Mouse (Mus musculus) G1E (cell line): ENCODE data around the gene Nfat5. TPM values are rescaled to one million over a fixed set of nuclear protein-coding genes. Genes with fewer than 3 reads are reported as not detected.
A peak's percentile ranks its signal among the peaks of the same experiment; 100 is the strongest.

Experiments
- ATAC-seq: 2 replicates; pipeline ENCODE4 v1.8.0; 2016; ENCODE audit warnings: mild to moderate bottlenecking; ENCODE audit not compliant: insufficient number of reproducible peaks, poor library complexity, low FRiP score, severe bottlenecking; ENCODE audit errors: extremely low read depth
- DNase-seq: peaks from one replicate; pipeline ENCODE4 v3.0.0; 2012; ENCODE audit warnings: low spot score
- H3K27me3 ChIP-seq: 2 replicates; pipeline ENCODE4 v1.6.1; 2012; ENCODE audit warnings: mild to moderate bottlenecking, low read length, inconsistent platforms; ENCODE audit not compliant: insufficient read depth
- H3K36me3 ChIP-seq: replicated peaks from 2 replicates; pipeline ENCODE3; 2012; ENCODE audit warnings: mild to moderate bottlenecking, inconsistent platforms
- H3K4me1 ChIP-seq: 2 replicates; pipeline ENCODE4 v1.6.1; 2012; ENCODE audit warnings: low read depth, low read length, inconsistent platforms, mixed read lengths; ENCODE audit not compliant: insufficient read depth
- H3K4me3 ChIP-seq: 2 replicates; pipeline ENCODE4 v1.5.1; 2012; ENCODE audit warnings: low read depth, mild to moderate bottlenecking, inconsistent platforms, low read length, moderate library complexity, mixed read lengths
- H3K9me3 ChIP-seq: replicated peaks from 2 replicates; pipeline ENCODE4 v1.6.1; 2012; ENCODE audit warnings: inconsistent platforms
- CTCF ChIP-seq: IDR thresholded peaks from 2 replicates; pipeline ENCODE4 v1.5.1; 2012; ENCODE audit warnings: low read depth, low read length, inconsistent platforms, mixed read lengths
- GATA1 ChIP-seq: IDR thresholded peaks from 2 replicates; pipeline ENCODE4 v1.6.1; 2012; ENCODE audit warnings: borderline replicate concordance, low read length, inconsistent platforms, mixed read lengths
- GATA2 ChIP-seq: IDR thresholded peaks from 2 replicates; pipeline ENCODE4 v1.6.1; 2012; ENCODE audit warnings: low read depth, low read length, inconsistent platforms, borderline replicate concordance
- POLR2AphosphoS5 ChIP-seq: IDR thresholded peaks from 2 replicates; pipeline ENCODE4 v1.6.1; 2012; ENCODE audit warnings: low read depth, low read length, inconsistent platforms; ENCODE audit not compliant: insufficient replicate concordance
- TAL1 ChIP-seq: conservative IDR thresholded peaks from 2 replicates; pipeline ENCODE4 v1.6.1; 2012; ENCODE audit warnings: low read depth, low read length, inconsistent platforms, mixed read lengths
- polyA plus RNA-seq: library from polyadenylated mRNA; stranded (reverse); fragments of >175 nt; gene quantifications from 2 replicates; pipeline ENCODE4 v1.2.3, GENCODE M21; 2012
- total RNA-seq, 2 experiments: library from RNA; stranded (forward) in 1 of 2; stranded (reverse) in 1 of 2; fragments of 200-1000 nt in 1 of 2; fragments of >200 nt in 1 of 2; fragmentation: Nextera tagmentation in 1 of 2; gene quantifications; 2 replicates each; pipeline ENCODE4 v1.2.3; 2014 to 2017

Nfat5 gene
- total and polyA plus RNA-seq, 3 experiments = 1.4 to 53.6 (median 24.4) TPM

DNA sequence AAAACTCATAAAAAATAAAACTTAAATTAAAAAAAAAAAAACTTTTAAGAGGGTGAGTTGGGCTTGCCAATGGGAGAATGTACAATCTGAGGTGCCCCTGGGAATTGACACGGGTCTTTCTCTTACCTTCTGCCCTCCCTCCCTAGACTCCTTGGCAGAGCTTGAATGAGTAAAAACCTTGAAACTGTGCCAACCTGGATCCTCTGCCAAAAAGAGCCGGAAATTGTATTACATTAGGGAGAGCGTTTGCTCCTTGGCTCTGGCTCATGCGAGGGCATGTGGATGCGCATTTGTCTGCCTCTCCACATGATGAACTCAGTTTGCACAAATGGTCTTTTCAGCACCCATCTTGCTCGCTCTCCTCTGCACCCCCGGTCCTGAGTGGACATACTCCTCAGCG, 96.3 kb downstream of the Nfat5 start:
- no peak for ATAC-seq
- TF ChIP-seq POLR2AphosphoS5 = no peak
- no peak for TF ChIP-seq GATA1
- no peak for TF ChIP-seq TAL1
- TF ChIP-seq CTCF = no peak
- no peak for TF ChIP-seq GATA2
- DNase-seq = no peak
- Histone ChIP-seq H3K9me3 (no peaks in the 10 kb centered on the region), H3K4me3 (no peak overlapping the region), H3K4me1 (peaks cover 42% of the 10 kb centered on the region), H3K36me3 (peaks cover 19% of the 10 kb centered on the region), H3K27me3 (peaks cover 2% of the 10 kb centered on the region; the same call in 1 of the 2 replicates)

DNA sequence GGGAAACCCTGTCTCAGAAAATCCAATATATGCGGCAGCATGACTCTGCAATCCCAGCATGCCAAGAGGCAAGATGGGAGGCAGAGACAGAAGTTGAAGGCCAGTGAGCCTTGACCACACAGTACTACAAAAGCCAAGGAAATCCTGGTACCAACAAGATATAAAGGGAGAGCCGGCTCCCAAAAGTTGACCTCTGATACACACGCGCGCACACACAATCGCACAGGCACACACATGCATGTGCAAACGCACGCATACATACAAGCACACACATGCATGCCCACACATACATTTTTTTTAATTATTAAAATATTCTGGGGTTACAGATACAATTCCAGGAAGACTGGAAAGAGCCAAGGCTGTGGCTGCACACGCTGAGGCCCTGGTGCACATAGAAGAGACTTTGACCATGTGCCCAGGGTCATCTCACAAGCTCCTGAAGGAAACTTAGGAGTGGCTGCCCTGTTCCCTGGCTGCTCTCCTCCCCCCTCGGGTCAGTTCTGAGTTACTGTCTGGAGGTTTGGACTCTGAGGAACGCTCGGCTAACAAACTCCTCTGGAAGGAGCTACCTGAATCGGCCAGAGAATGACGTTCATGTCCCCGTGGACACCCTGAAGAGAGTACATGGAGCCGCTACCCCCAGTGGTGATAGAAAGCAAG, 97.3 kb downstream of the Nfat5 start:
- H3K27me3 ChIP-seq = no peaks in the 10 kb centered on the region
- peaks cover 19% of the 10 kb centered on the region for H3K36me3 ChIP-seq
- no peak for TF ChIP-seq POLR2AphosphoS5
- peak overlapping the region; percentile 23; the same call in 1 of the 2 replicates for H3K4me3 ChIP-seq
- DNase-seq (no peak), ATAC-seq (no peak; the same call in 1 of the 2 replicates)
- peaks cover 34% of the 10 kb centered on the region for H3K4me1 ChIP-seq
- no peaks in the 10 kb centered on the region for H3K9me3 ChIP-seq

DNA sequence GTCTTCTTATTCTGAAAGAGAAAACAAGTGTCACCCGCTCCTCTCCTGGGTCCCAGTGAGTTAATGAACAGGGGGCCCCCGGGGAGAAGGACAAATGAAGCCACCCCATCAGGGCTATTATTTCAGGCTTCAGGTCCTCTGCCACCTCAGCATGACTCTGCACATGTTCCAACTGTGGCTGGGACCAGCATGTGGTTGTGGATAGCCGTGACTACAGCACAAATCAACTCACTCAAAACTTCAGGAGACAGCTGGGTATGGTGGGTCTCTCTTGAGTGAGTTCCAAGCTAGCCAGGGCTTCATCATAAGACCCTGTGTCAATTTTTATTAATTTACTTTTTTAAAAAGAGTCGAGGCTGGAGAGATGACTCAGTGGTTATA, 97.9 kb downstream of the Nfat5 start:
- Histone ChIP-seq H3K27me3 (no peaks in the 10 kb centered on the region), H3K36me3 (peaks cover 21% of the 10 kb centered on the region), H3K4me3 (peak overlapping the region; percentile 23; the same call in 1 of the 2 replicates), H3K4me1 (peaks cover 30% of the 10 kb centered on the region), H3K9me3 (no peaks in the 10 kb centered on the region)
- DNase-seq (peak; percentile 35), ATAC-seq (peak; percentile 64)
- TF ChIP-seq POLR2AphosphoS5 = no peak
- TF ChIP-seq GATA1 = no peak
- no peak for TF ChIP-seq TAL1
- no peak for TF ChIP-seq GATA2
- TF ChIP-seq CTCF = no peak

DNA sequence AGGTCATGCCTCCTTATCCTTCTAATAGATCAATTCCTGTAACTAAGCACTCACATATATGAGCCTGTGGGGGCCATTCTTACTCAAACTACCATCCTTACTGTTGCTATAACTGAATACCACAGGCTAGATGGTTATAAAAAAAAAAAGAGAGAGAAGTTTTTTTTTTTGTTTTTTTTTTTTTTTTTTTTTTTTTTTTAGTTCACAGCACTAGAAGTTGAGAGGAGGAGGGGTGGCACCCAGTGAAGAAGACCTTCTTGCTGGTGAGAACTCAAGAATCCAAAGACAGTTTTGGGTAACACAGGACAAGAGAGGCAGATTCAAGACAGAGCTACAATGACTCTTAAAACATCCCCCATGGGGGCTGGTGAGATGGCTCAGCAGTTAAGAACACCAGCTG, 102.1 kb downstream of the Nfat5 start:
- Histone ChIP-seq H3K36me3 (peaks cover 12% of the 10 kb centered on the region), H3K4me3 (no peak overlapping the region), H3K4me1 (peaks cover 32% of the 10 kb centered on the region), H3K9me3 (no peaks in the 10 kb centered on the region), H3K27me3 (no peaks in the 10 kb centered on the region)
- DNase-seq (no peak), ATAC-seq (no peak)
- TF ChIP-seq POLR2AphosphoS5 (no peak), GATA2 (no peak), GATA1 (no peak), CTCF (no peak), TAL1 (no peak)

DNA sequence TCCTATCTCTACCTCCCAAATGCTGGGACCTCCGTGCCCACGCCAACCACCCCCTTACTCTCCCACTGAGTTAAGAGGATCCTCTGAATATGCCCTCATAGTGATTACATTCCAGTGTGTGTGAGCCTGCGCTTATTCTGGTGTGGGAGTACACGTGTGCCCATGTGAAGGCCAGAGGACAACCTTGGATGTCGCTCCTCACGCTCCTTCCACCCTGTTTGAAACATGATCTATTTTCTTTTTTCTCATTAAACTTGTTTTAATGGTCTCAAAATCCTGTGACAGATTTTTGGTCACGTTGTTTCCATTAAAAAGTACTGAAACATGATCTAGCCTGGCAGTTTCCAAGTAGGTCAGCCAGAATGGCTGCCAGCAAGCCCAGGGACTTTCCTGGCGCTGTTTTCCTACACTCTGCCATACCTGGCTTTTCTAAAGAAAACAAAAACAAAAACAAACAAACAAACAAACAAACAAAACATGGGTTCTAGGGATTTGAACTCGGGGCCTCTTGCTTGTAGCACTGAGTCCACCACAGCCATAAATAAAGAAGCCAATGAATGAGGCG, 102.9 kb downstream of the Nfat5 start:
- Histone ChIP-seq H3K27me3 (no peaks in the 10 kb centered on the region), H3K36me3 (peaks cover 7% of the 10 kb centered on the region), H3K4me3 (no peak overlapping the region), H3K9me3 (no peaks in the 10 kb centered on the region), H3K4me1 (peaks cover 30% of the 10 kb centered on the region)
- no peak for ATAC-seq
- DNase-seq = no peak
- TF ChIP-seq POLR2AphosphoS5 (no peak), CTCF (no peak), GATA1 (no peak)

DNA sequence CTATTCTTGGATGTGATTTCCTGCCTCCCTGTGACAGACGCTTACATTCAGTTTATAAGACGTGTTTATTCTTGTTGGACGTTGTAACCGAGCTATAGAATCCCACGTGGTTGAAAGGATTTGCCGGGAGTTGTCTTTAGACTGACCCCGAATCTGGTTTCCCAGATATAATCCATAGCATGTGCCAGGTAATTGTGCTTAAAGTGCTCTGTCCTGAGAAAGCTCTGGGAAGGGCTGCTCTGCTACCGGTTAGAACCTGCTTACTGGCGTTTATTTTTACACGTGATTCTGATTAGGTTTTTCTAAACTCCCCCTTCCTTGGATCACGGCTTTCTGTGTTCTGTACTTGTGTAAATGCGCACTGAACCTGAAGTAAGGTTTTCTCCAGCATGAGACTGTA, 104.4 kb downstream of the Nfat5 start:
- peaks cover 2% of the 10 kb centered on the region for H3K36me3 ChIP-seq
- no peak for ATAC-seq

DNA sequence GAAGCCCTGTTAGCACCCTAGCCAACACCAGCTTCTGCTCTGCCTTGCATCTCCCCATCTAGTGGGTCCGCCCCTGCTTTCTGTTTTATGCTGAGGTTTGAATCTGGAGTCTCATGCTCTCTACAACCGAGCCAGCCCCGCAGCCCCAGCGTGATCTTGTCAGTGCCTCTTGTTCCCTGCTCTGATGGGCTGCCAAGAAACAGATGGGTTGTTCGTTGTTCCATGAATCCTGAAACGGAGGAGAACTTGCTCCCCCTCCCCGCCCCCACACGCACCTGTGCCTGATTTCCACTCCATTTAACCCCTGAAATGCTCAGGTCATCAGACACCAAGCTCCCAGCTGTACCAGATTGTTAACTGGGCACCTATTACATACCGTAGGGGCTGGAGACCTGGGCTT, 106.2 kb downstream of the Nfat5 start:
- no peak overlapping the region for H3K4me3 ChIP-seq
- H3K9me3 ChIP-seq = no peaks in the 10 kb centered on the region
- H3K27me3 ChIP-seq = no peaks in the 10 kb centered on the region
- TF ChIP-seq GATA2 (no peak), CTCF (no peak), POLR2AphosphoS5 (no peak), GATA1 (no peak), TAL1 (no peak)
- peaks cover 2% of the 10 kb centered on the region for H3K36me3 ChIP-seq
- no peak for DNase-seq
- peaks cover 61% of the 10 kb centered on the region for H3K4me1 ChIP-seq
- no peak for ATAC-seq

More for the DNA sequence above, 104.4 kb downstream of the Nfat5 start:
- no peak for TF ChIP-seq POLR2AphosphoS5
- no peak for TF ChIP-seq GATA1
- Histone ChIP-seq H3K9me3 (no peaks in the 10 kb centered on the region), H3K4me1 (peaks cover 42% of the 10 kb centered on the region), H3K27me3 (no peaks in the 10 kb centered on the region), H3K4me3 (no peak overlapping the region)
- DNase-seq = no peak
